Comparison of ENCODE assay signal across 12 mouse cellular contexts in the genomic region with DNA sequence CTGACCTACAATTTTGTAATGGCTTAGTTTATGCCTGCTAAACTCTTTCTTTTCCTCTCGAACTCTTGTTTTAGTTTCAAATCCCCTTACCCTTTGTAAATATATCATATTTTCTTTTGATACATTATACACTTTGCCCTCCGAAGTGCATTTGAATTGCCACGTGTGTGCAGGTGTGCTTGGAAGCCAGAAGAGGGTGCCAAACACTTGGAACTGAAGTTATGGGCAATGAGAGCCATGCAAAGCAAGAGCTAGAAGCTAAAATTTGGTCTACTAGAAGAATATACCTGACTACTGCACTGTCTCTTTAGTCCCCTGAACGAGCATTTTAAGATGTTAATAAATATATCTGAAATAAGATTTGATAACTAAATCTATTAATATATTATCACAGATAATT.
A peak's percentile ranks its signal among the peaks of the same experiment; 100 is the strongest.
DNase-seq lines count a peak whose midpoint lies in the region; ATAC-seq and TF ChIP-seq lines count a peak whose summit lies in the region.
"Had no signal": no experiment of that assay in that cellular context is flagged by ENCODE, and none has a peak within 500 bp of the region (broad histone marks: within the 10 kb centered on the region; RNA-seq: fewer than 3 reads in every experiment).

No protein-coding gene starts in this region.

- DNase-seq in cerebellum, postnatal 14 days: peak; percentile 52
- no peak for DNase-seq in cerebellum, adult 18-20 months
- peak; percentile 17 to 19 for DNase-seq in layer of hippocampus, postnatal 10 days (ENCODE audit: low spot score in 2 of 2)
- no peak for DNase-seq in layer of hippocampus, postnatal 25 days (ENCODE audit: extremely low spot score in 1 of 2, low spot score in 1 of 2)
- peak; percentile 42 for DNase-seq in embryo, embryonic 11 days
- no peak for DNase-seq in adipocyte (ENCODE audit: low spot score)
- DNase-seq: cerebellum, postnatal 25 days; gastrocnemius, postnatal 10 days; layer of hippocampus, adult 9-11 months had no signal

- no peaks in the 10 kb centered on the region for H3K36me3 ChIP-seq in E14TG2a.4 (ENCODE audit: insufficient read depth, low read length)
- H3K36me3 ChIP-seq: heart, embryonic 13.5 days had no signal

- no peak overlapping the region for H3K4me3 ChIP-seq in E14TG2a.4 (replicated peaks; ENCODE audit: low read length)
- H3K4me3 ChIP-seq: heart, embryonic 13.5 days had no signal

- no peaks in the 10 kb centered on the region for H3K4me1 ChIP-seq in E14TG2a.4 (replicated peaks; ENCODE audit: low read depth, low read length)
- H3K4me1 ChIP-seq: heart, embryonic 13.5 days had no signal

- no peaks in the 10 kb centered on the region for H3K9me3 ChIP-seq in E14TG2a.4 (ENCODE audit: low read length)
- H3K9me3 ChIP-seq: heart, embryonic 13.5 days had no signal

- TF ChIP-seq CTCF in E14TG2a.4 (conservative IDR thresholded peaks at IDR 0.05; ENCODE audit: low read length): peak; percentile 15; the same call in 1 of the 2 replicates

- no peak for ATAC-seq in granulocyte monocyte progenitor cell, adult 5-6 weeks (replicated peaks; ENCODE audit: poor library complexity, severe bottlenecking)

- H3K27me3 ChIP-seq in E14TG2a.4 (ENCODE audit: insufficient read depth, low read length): no peaks in the 10 kb centered on the region
- H3K27me3 ChIP-seq: heart, embryonic 13.5 days had no signal

Comparison
In these comparisons a context has a peak if more than half of its experiments do, and no peak if none do; other contexts are left out.
1. DNase-seq: peak in cerebellum, postnatal 14 days (2 of 2), layer of hippocampus, postnatal 10 days (2 of 2) and embryo, embryonic 11 days (single experiment); none in cerebellum, adult 18-20 months (0 of 2), layer of hippocampus, postnatal 25 days (0 of 2) and adipocyte (single experiment).